Mouse (Mus musculus) CH12.LX (cell line): ENCODE data around the gene Psors1c2. TPM values are rescaled to one million over a fixed set of nuclear protein-coding genes. Genes with fewer than 3 reads are reported as not detected.

ENCODE experiments used
- DNase-seq: peaks from one replicate; pipeline ENCODE4 v3.0.0-alpha.2; 2013; ENCODE audit errors: extremely low read depth
- H3K27ac ChIP-seq: 2 replicates; pipeline ENCODE4 v1.5.1; 2012; ENCODE audit warnings: low read depth, mild to moderate bottlenecking, control low read depth, moderate library complexity; ENCODE audit not compliant: insufficient read depth
- H3K27me3 ChIP-seq: replicated peaks from 2 replicates; pipeline ENCODE3; 2012; ENCODE audit warnings: inconsistent platforms
- H3K36me3 ChIP-seq, 2 experiments: replicated peaks in 1 of 2; 2 replicates each; pipeline versions ENCODE3 to v1.6.1; 2012; ENCODE audit warnings: inconsistent platforms in 1 of 2, low read length in 1 of 2, mild to moderate bottlenecking in 1 of 2, mixed read lengths in 1 of 2, moderate library complexity in 1 of 2; ENCODE audit not compliant: control insufficient read depth in 1 of 2, insufficient read depth in 1 of 2
- H3K4me1 ChIP-seq, 2 experiments: 2 replicates each; pipeline ENCODE4 v1.6.1; 2012; ENCODE audit warnings: inconsistent platforms in 1 of 2, moderate library complexity in 1 of 2; ENCODE audit not compliant: insufficient read depth in 2 of 2, control insufficient read depth in 1 of 2
- H3K4me2 ChIP-seq: 2 replicates; pipeline ENCODE4 v1.6.1; 2012; ENCODE audit warnings: low read depth, mild to moderate bottlenecking, control low read depth; ENCODE audit not compliant: poor library complexity, insufficient read depth, severe bottlenecking
- H3K4me3 ChIP-seq, 3 experiments: fragments of 150-350 bp in 1 of 3; sonication (generic) in 1 of 3; replicated peaks in 1 of 3; 2 replicates each; pipeline versions ENCODE3 to v1.5.1; 2011 to 2012; ENCODE audit warnings: low read depth in 2 of 3, low read length in 2 of 3, mild to moderate bottlenecking in 2 of 3, moderate library complexity in 2 of 3, control low read depth in 1 of 3, improper control_type of control experiment in 1 of 3, inconsistent platforms in 1 of 3, mixed read lengths in 1 of 3; ENCODE audit not compliant: poor library complexity in 1 of 3
- H3K79me2 ChIP-seq: replicated peaks from 2 replicates; pipeline ENCODE4 v1.6.1; 2012; ENCODE audit warnings: mild to moderate bottlenecking, moderate library complexity; ENCODE audit not compliant: control insufficient read depth, poor library complexity, insufficient read depth, severe bottlenecking; ENCODE audit errors: extremely low read depth
- H3K9ac ChIP-seq: 2 replicates; pipeline ENCODE4 v1.6.1; 2012; ENCODE audit warnings: low read depth, mild to moderate bottlenecking, control low read depth, moderate library complexity; ENCODE audit not compliant: insufficient read depth
- H3K9me3 ChIP-seq: replicated peaks from 2 replicates; pipeline ENCODE3; 2012; ENCODE audit warnings: low read length, inconsistent platforms, mixed read lengths
- BHLHE40 ChIP-seq: IDR thresholded peaks from 2 replicates; pipeline ENCODE4 v1.6.1; 2011; ENCODE audit warnings: mild to moderate bottlenecking, low read depth, low read length, improper control_type of control experiment
- CHD2 ChIP-seq: IDR thresholded peaks from 2 replicates; pipeline ENCODE4 v1.6.1; 2011; ENCODE audit warnings: low read length, improper control_type of control experiment
- CTCF ChIP-seq, 2 experiments: IDR thresholded peaks in 1 of 2; conservative IDR thresholded peaks in 1 of 2; 2 replicates each; pipeline ENCODE4 v1.5.1; 2011 to 2012; ENCODE audit warnings: low read depth in 2 of 2, low read length in 2 of 2, improper control_type of control experiment in 1 of 2, inconsistent platforms in 1 of 2, mild to moderate bottlenecking in 1 of 2, moderate library complexity in 1 of 2
- ELF1 ChIP-seq: IDR thresholded peaks from 2 replicates; pipeline ENCODE4 v1.6.1; 2014; ENCODE audit warnings: low read depth, mild to moderate bottlenecking, inconsistent platforms, low read length, improper control_type of control experiment
- GABPA ChIP-seq: IDR thresholded peaks from 2 replicates; pipeline ENCODE4 v1.6.1; 2012; ENCODE audit warnings: low read depth, low read length, improper control_type of control experiment, inconsistent platforms; ENCODE audit not compliant: insufficient replicate concordance
- HCFC1 ChIP-seq: IDR thresholded peaks from 2 replicates; pipeline ENCODE4 v1.6.1; 2012; ENCODE audit warnings: low read depth, mild to moderate bottlenecking, inconsistent platforms, low read length, improper control_type of control experiment
- IRF4 ChIP-seq: IDR thresholded peaks from 2 replicates; pipeline ENCODE4 v1.6.1; 2014; ENCODE audit warnings: low read depth, mild to moderate bottlenecking, inconsistent platforms, low read length, improper control_type of control experiment
- KAT2A ChIP-seq: IDR thresholded peaks from 2 replicates; pipeline ENCODE4 v1.6.1; 2012; ENCODE audit warnings: low read length, improper control_type of control experiment, inconsistent platforms; ENCODE audit not compliant: insufficient replicate concordance
- MAX ChIP-seq: IDR thresholded peaks from 2 replicates; pipeline ENCODE4 v1.6.1; 2011; ENCODE audit warnings: low read length, improper control_type of control experiment
- MAZ ChIP-seq: IDR thresholded peaks from 2 replicates; pipeline ENCODE4 v1.6.1; 2012; ENCODE audit warnings: low read depth, mild to moderate bottlenecking, inconsistent platforms, low read length, improper control_type of control experiment, moderate library complexity
- MXI1 ChIP-seq: IDR thresholded peaks from 2 replicates; pipeline ENCODE4 v1.6.1; 2011; ENCODE audit warnings: mild to moderate bottlenecking, low read depth, low read length, improper control_type of control experiment
- MYC ChIP-seq: IDR thresholded peaks from 2 replicates; pipeline ENCODE4 v1.6.1; 2011; ENCODE audit warnings: low read depth, mild to moderate bottlenecking, improper control_type of control experiment, low read length
- PAX5 ChIP-seq: IDR thresholded peaks from 2 replicates; pipeline ENCODE4 v1.6.1; 2012; ENCODE audit warnings: low read length, inconsistent platforms, mixed read lengths
- RAD21 ChIP-seq: IDR thresholded peaks from 2 replicates; pipeline ENCODE4 v1.6.1; 2011; ENCODE audit warnings: low read depth, mild to moderate bottlenecking, low read length, improper control_type of control experiment, moderate library complexity
- RCOR1 ChIP-seq: conservative IDR thresholded peaks from 2 replicates; pipeline ENCODE4 v1.6.1; 2012; ENCODE audit warnings: low read depth, mild to moderate bottlenecking, inconsistent platforms, low read length, improper control_type of control experiment
- SMC3 ChIP-seq: IDR thresholded peaks from 2 replicates; pipeline ENCODE4 v1.6.1; 2011; ENCODE audit warnings: low read depth, low read length, improper control_type of control experiment
- TBP ChIP-seq: conservative IDR thresholded peaks from 2 replicates; pipeline ENCODE4 v1.6.1; 2011; ENCODE audit warnings: low read depth, low read length, improper control_type of control experiment
- UBTF ChIP-seq: IDR thresholded peaks from 2 replicates; pipeline ENCODE4 v1.6.1; 2012; ENCODE audit warnings: low read depth, mild to moderate bottlenecking, inconsistent platforms, low read length, improper control_type of control experiment, moderate library complexity
- USF1 ChIP-seq: IDR thresholded peaks from 2 replicates; pipeline ENCODE4 v1.6.1; 2014; ENCODE audit warnings: low read depth, mild to moderate bottlenecking, inconsistent platforms, low read length, improper control_type of control experiment
- USF2 ChIP-seq: conservative IDR thresholded peaks from 2 replicates; pipeline ENCODE4 v1.6.1; 2011; ENCODE audit warnings: low read depth, low read length, improper control_type of control experiment
- ZC3H11A ChIP-seq: IDR thresholded peaks from 2 replicates; pipeline ENCODE4 v1.6.1; 2012; ENCODE audit warnings: low read depth, mild to moderate bottlenecking, inconsistent platforms, low read length, improper control_type of control experiment
- ZKSCAN1 ChIP-seq: IDR thresholded peaks from 2 replicates; pipeline ENCODE4 v1.6.1; 2012; ENCODE audit warnings: low read depth, inconsistent platforms, low read length, improper control_type of control experiment, borderline replicate concordance
- ZMIZ1 ChIP-seq: IDR thresholded peaks from 2 replicates; pipeline ENCODE4 v1.6.1; 2012; ENCODE audit warnings: low read depth, mild to moderate bottlenecking, inconsistent platforms, low read length, improper control_type of control experiment
- ZNF384 ChIP-seq: IDR thresholded peaks from 2 replicates; pipeline ENCODE4 v1.6.1; 2012; ENCODE audit warnings: low read depth, low read length, improper control_type of control experiment, inconsistent platforms
- dilution Hi-C: fragments of 300-500 bp; cut with MboI; formaldehyde crosslinking; loops from 2 replicates; pipeline ENCODE4 v1.14.3; 2020; ENCODE audit warnings: low sequenced_read_pairs; ENCODE audit not compliant: extremely low pct_unique_long_range_greater_than_20kb, extremely low pct_ligation_motif_present
- in situ Hi-C: fragments of 300-500 bp; cut with MboI; formaldehyde crosslinking; loops from 3 replicates; pipeline ENCODE4 v1.14.3; 2019; ENCODE audit warnings: low sequenced_read_pairs, low pct_ligation_motif_present, low pct_unique_long_range_greater_than_20kb, mixed read lengths
- polyA plus RNA-seq: library from polyadenylated mRNA; unstranded; fragments of >175 nt; gene quantifications from 2 replicates; pipeline ENCODE4 v1.2.1, GENCODE M21; 2012; ENCODE audit warnings: low read depth; ENCODE audit not compliant: insufficient read length
- total RNA-seq, 2 experiments: library from RNA; depleted of rRNA; stranded (reverse); fragments of 300-350 nt in 1 of 2; fragments of >200 nt in 1 of 2; gene quantifications; 2 replicates each; pipeline ENCODE4 v1.2.3; 2012 to 2014

Gene Psors1c2
- total and polyA plus RNA-seq, 3 experiments: 0.27 TPM; not detected in 2

DNA sequence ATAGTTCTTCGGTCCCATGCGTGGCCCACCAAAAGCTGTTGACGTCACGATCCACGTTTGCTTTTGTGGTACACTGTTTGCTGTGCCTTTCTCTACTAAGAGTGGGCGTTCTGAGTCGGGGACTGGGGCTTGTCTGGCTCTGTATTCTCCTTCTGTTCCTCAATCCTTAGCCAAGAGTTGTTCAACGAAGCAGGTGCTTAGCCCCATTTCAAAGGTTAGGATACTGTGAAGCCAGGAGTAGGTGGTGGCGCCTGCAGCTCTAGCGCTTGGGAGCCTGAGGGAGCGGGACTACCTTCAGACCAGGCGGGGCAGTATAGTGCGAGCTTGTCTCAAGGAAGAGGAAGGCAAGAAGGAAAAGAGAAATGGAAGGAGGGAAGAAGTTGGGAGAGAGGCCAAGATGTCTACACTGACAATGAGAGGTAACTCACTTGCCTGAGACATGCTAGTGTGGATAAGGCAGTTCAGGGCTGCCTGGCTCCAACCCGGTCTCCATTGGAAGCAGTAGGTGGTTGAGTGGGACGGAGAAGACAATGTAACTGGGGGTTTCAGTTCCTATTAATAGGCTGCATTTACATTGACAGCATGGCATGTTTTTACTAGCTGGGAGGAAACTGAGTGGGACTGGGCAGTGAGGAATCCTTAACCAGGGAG is 9.9 kb downstream of the Psors1c2 start:
- Histone ChIP-seq H3K79me2 (no peaks in the 10 kb centered on the region), H3K36me3 (no peaks in the 10 kb centered on the region), H3K4me1 (peaks cover 8 to 25% of the 10 kb centered on the region in 2 experiments), H3K4me3 (no peak overlapping the region), H3K9me3 (no peaks in the 10 kb centered on the region), H3K9ac (no peak overlapping the region), H3K4me2 (no peak overlapping the region), H3K27ac (no peak overlapping the region), H3K27me3 (peaks cover 6% of the 10 kb centered on the region)
- dilution Hi-C loops: no loop called here
- no peak for TF ChIP-seq RCOR1
- no peak for TF ChIP-seq HCFC1
- no peak for TF ChIP-seq ELF1
- no peak for TF ChIP-seq RAD21
- TF ChIP-seq ZNF384: no peak
- no peak for TF ChIP-seq IRF4
- no peak for TF ChIP-seq ZMIZ1
- TF ChIP-seq CTCF (conservative IDR thresholded peaks at IDR 0.05 in 1 of 2, IDR thresholded peaks at IDR 0.05 in 1 of 2; ENCODE audit: low read depth in 2 of 2, low read length in 2 of 2): no peak
- no peak for TF ChIP-seq KAT2A
- TF ChIP-seq SMC3: no peak
- TF ChIP-seq MAZ: no peak
- TF ChIP-seq MXI1: no peak
- no peak for TF ChIP-seq PAX5
- no peak for TF ChIP-seq USF1
- TF ChIP-seq TBP: no peak
- TF ChIP-seq GABPA: no peak
- TF ChIP-seq UBTF: no peak
- no peak for DNase-seq
- in situ Hi-C loops: no loop called here

DNA sequence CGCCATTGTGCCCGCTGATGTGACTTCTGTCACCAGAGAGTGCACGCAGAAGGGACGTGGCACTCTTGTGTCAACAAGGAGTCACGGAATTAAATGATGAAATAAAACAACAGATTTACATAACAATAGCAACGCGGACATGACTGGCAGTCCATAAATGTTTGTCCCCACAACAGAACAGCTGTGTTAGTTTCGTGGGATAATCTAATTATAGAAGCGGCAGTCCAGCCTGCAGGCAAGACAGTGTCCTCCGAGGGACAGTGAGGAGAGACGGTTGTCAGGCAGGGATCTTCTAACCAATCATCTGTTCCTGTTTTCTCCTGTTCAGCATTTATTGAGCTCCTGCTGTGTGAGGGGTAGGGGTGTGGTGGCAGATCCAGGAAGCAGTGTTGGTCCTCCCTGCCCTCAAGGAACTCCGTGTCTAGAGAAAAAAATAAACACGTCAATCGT is 10.4 kb downstream of the Psors1c2 start:
- peaks cover 8 to 25% of the 10 kb centered on the region in 2 experiments for H3K4me1 ChIP-seq
- dilution Hi-C loops: no loop called here
- in situ Hi-C loops: no loop called here
- H3K79me2 ChIP-seq: no peaks in the 10 kb centered on the region
- H3K4me2 ChIP-seq: no peak overlapping the region
- no peaks in the 10 kb centered on the region for H3K9me3 ChIP-seq
- H3K27me3 ChIP-seq: peaks cover 6% of the 10 kb centered on the region
- no peaks in the 10 kb centered on the region for H3K36me3 ChIP-seq
- TF ChIP-seq TBP (no peak), ZKSCAN1 (no peak), KAT2A (no peak), GABPA (no peak), CHD2 (no peak), MAX (no peak), ZMIZ1 (no peak), RAD21 (no peak), MYC (no peak), MXI1 (no peak), USF2 (no peak), ZC3H11A (no peak), BHLHE40 (no peak)
- TF ChIP-seq, all 38 proteins: peak for 0
- DNase-seq: no peak
- Histone ChIP-seq H3K27ac (no peak overlapping the region), H3K9ac (no peak overlapping the region), H3K4me3 (no peak overlapping the region)
